Mouse (Mus musculus) cerebellum, adult 11 months (tissue): Measurements from ENCODE around the gene Ralbp1.
A peak's percentile ranks its signal among the peaks of the same experiment; 100 is the strongest.

ENCODE experiments used
- DNase-seq: peaks from one replicate; pipeline ENCODE4 v3.0.0; 2022

Gene Ralbp1

DNA sequence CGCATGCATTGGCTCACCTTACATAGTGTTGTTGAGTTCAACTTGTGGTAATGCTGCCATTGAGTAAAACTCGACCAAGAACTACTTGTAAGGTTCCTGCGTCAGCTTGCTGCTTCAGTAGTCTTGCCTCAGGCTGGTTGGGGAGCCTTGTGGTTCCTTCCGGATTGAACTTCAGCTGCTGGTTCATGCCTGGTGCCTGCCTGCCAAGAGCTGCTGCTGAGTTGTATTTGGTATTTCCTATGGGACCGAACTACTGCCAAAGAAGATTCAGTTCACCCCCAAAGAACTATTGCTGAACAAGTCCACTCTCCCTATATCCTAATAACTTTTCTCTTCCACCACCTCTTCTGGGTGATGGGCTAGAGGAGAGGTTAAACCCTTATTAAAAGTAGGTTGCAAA is 3.9 kb upstream of the Ralbp1 start:
- no peak for DNase-seq

DNA sequence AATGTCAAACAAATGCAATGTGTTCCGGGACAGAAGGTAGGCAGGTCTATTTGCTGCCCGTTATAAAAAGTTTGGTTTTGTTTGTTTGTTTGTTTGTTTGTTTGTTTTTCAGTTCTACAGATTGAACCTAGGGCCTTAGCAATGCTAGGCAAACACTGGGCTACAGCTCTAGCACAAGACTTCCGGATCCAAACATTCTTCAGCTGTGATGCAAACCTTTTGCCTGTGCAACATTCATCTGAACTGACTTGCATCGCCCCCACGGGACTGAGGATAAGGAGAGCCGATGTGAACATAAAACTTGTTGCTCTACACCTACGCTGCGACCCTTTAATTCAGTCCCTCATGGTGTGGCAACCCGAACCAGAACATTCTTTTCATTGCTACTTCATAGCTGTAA is 973 bp upstream of the Ralbp1 start:
- DNase-seq = no peak

DNA sequence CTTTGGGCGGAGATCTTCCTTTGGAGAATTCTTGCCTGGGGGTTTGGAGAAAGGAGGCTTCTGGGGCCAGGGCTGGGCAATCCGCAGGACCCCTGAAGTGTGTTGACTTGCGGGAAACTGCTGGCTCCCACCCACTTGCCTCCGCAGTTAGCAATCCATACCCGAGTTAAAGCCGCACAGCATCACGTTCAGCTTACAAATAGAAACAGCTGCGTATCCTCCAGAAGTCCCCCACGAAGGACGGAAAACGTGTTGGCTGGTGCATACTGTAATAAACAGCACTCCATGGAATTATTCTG is 251 bp downstream of the Ralbp1 start:
- no peak for DNase-seq

DNA sequence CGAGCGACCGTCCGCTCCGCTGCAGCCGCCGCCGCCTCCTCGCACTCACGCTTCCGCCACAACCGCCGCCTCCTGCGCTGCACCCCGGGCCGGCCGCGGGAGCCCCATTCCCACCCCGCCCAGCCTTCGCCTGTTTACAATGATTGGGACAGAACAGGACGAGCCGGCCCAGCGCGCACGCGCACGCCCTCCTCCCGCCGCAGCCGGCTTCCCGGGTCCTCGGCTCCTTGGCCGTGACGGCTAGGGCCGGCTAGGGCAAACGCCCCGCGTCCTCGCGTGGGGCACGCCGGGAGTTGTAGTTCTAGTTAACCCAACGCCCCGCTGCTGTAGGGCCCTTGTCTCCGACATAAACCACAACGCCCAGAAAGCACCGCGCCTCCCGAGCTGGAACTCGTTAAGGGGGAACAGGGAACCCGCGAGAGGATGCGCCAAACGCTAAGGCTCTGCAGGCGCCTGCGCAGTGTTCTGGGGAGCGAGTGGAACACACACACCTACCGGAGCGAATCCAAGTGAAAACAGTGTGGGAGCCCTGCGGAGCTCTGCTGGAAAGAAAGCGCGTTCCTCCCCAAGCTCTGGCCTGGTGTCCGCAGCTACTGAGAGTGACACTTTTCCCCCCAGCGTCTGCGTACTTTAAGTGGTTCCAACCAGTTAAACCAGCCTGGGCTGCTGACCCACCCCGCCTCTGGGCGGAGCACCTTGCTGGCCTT is 754 bp downstream of the Ralbp1 start:
- DNase-seq = peak; percentile 100

DNA sequence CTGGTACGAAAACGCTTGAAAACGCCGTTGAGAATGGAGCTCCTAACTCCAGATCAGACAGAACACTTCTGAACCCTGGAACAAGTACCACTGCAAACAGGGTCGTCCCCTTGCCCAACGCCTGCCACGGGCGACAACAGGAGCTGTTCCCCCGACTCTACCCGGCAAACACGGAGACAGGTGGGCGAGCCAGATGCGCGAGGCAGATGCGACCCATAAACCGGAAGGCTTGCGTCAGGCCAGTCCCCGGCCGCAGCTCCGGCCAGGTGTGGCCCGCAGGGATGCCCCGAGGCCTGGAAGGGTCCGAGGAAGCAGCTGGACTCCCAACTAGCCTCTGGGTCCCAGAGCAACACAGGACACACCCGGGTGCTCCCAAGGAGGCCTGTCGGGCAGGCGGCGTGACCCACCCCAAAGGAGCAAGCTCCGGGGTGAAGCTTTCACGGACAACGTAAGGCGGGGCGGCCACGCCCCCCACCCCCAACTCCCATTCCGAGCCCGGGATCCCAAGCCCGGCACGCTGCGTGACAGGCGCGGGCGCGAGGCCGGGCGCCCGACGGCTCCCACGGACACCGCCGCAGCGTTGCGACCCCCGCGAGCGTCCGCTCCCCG is 1.4 kb downstream of the Ralbp1 start:
- DNase-seq = no peak

DNA sequence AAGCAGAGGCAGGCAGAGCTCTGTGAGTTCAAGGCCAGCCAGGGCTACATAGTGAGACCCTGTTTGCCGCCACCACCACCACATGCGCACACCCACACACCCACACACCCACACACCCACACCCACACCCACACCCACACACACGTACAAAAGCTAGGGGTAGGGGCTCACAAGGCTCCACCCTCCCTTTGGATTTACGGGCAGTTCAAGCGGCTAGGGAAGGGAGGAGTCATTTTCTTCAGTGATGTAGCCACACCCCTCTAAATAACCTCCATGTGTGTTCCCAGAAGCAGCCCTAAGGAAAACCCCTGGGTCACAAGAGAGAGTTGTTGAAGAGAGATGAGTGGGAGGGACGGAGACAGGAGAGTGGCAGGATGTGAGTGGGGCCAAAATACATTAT is 8.6 kb downstream of the Ralbp1 start:
- DNase-seq = no peak

DNA sequence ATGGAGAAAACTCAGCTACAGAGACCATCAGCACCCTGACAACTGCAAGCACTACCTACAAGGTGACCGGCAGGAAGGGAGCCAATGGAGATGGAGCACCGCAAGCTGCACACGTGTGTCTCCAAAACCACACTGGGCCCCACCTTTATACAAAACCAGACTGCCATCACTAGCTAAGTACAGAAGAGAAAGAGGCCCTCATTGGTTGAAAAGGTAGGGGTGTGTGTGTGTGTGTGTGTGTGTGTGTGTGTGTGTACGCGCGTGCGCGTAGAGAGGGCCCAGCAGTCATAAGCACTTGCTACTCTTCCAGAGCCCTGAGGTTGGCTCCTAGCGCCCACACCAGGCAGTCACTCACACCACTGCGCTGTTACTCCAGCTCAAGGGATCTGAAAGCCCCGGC is 11.8 kb downstream of the Ralbp1 start:
- no peak for DNase-seq

DNA sequence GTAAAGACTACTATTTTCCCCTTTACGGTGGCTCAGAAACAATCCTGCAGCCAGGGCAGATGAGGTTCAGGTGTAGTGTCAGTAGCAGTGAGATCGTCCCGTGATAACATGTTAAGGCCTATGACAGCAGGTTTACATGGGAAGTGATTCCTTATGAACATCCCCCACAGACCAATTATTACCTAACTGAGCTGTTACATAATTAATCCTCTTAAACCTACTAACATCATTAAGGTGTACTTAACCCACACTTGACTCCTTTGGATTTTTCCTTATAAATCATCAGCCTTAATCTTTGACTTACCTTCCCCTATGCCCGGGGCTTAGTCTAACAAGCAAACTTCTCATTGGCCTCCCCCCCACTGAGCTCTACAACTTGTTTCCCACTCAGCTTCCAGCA is 12.4 kb downstream of the Ralbp1 start:
- no peak for DNase-seq

DNA sequence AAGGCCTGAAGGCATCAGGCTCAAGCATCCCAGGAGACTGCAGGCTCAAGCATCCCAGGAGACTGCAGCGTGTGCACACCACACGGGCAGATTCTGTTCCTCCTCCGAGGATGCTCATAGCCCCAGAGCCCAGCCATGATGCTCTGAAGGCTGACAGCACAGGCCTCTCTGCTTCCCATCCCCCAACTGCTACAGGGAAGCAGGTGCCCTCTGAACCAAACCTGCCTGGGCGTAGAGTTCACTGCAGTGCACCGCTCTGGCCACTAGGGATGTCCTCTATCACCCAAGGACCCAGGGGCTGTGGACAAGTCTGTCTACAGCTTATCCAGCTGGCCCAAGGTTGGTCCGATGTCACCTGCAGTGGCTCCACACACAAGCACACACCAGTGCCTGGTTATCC is 12.9 kb downstream of the Ralbp1 start:
- DNase-seq = peak; percentile 44

DNA sequence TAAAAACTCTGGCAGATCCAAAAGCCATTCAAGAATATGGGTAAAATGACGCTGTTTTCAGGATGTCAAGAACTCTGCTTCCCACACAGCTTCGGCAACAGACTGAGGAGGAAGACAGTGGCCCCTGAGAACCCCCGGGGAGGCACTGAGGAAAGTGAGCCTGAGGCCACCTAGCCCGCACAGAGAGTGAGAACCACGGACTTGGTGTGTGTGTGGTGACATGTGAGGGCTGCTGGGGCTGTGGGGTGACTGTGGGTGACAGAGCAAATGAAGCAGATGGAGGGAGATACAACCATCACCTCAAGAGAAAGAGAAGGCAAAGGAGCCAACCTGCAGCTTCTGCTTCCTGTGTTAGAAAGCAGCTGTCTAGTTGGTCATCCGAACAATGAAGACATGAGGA is 13.5 kb downstream of the Ralbp1 start:
- no peak for DNase-seq

DNA sequence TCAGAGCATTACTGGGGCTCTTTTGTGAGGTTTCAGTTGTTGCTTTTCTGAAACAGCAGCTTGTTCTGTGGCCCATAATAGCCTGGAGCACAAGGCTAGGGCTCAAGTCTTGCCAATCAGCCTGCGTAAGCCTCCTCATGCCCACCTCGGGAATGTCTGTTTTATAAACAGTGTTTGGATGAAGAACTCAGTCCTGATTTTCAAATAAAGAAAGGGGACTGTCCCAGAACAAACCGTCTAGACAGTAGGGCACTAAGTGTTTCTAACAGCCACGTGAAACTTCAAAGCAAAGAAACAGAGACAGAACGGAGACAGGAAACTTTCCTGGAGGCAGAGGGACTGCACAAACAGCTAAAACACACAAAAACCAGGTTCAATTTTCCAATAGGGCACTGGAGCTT is 14.0 kb downstream of the Ralbp1 start:
- no peak for DNase-seq

DNA sequence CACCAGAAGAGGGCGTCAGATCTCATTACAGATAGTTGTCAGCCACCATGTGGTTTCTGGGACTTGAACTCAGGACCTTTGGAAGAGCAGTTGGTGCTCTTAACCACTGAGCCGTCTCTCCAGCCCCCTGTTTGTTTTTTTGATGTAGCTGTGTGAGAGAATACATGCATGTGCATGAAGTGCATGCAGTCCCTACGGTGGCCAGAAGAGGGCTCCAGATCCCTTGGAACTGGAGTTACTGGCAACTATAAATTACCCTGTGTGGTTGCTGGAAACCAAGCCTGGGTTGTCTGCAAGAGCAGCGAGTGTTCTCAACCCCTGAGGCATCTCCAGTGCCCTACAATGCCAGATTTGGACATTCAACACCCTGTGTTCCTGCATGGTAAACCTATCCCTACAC is 15.5 kb downstream of the Ralbp1 start:
- DNase-seq = peak; percentile 57

DNA sequence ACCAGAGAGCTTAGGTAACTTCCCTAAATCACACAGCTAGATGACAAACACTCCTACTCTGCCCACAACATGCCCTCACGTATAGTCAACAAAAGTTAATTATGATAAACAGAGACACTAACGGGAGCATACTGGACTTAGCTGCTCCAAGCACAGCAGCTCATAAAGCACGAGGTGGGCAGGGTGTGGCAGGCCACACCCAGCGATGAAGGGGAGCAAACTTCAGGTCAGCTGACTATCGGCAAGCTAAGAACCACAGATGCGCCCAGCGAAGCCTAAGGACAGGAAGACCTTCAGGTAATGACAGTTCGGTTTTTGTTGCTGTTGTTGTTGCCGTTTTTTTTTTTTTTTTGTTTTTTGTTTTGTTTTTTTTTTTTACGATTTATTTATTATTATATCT is 15.9 kb downstream of the Ralbp1 start:
- no peak for DNase-seq

DNA sequence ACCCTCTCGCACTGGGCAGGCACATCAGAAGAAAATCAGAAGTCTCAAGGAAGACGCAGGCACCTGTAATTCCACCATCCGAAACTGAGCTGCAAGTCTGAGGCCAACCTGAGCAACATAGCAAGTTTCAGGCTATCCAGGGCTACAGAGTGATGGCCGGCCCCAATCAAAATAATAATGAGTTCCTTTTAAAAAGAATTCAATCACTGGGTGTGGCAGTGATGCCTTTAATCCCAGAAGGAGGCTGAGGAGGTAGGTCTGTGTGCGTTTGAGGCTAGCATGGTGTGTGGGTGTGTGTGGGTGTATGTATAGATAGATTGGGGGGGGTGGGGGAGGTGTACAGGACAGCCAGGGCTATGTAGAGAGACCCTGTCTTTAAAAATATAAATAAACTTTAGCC is 17.6 kb downstream of the Ralbp1 start:
- DNase-seq = no peak

DNA sequence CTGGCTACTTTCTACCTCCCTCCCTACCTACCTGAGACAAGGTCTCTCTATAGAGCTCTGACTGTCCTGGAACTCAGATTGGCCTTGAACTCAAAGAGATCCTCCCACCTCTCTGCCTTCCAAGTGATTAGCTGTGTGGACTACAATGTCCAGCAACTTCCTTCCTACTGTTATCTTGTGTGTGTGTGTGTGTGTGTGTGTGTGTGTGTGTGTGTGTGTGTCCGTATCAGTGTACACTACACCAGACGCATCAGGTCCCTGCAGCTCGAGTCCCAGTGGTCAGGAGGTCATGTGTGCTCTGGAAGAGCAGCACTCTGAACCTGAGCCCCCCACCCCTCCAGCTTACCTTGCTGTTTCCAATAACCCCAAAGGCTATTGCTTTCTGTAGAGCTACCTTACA is 19.4 kb downstream of the Ralbp1 start:
- no peak for DNase-seq

DNA sequence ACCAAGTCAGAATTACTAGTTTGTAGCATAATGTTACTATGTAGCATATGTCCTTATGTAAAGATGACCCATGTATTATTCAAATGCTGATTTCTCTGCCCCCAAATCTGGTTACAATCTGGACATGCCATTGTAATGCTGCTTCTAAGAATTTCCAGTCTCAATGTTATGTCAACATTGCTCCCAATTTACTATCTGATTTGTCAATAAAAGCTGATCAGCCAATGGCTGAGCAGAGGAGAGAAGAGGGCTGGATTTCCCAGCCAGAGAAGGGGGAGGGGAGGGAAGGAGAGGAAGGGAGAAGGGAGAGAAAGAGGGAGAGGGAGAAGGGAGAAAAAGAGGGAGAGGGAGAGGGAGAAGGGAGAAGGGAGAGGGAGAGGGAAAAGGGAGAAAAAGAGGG is 20.3 kb downstream of the Ralbp1 start:
- no peak for DNase-seq

DNA sequence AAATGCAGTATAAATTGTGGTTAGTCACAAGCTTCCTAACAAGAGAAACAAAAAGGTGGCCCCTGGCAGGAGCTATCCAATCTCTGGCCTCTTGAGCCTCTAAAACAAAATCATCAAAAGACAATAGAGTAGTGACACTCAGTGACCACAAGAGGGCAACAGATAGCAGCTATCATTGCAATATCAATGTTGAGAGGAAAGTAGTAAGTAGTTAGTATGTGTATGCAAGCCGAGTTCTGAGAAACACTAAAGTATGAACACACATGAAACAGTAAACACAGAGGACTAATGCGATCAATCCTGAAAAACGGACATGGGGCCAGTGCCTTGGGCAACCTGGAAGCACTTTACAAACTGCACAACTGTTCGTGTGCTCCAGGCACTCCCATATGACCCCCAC is 20.9 kb downstream of the Ralbp1 start:
- no peak for DNase-seq

DNA sequence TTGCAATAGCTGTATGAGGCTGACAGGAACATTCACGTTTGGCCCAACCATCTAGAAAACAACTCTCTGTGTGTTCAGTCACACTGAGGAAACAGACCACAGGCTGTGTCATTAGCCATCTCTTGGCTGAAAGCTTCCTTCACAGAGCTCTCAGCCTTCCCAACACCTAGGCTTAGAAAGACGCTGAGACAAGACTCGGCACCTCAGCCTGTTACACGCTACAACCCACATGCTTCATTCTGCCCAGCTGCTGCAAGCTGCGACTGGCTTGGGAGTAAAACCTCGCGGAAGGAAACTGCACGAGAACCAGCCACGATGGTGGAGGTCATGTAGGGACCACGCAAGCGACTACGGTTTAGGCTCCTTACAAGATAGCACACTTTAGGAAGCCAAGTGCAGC is 21.8 kb downstream of the Ralbp1 start:
- no peak for DNase-seq

DNA sequence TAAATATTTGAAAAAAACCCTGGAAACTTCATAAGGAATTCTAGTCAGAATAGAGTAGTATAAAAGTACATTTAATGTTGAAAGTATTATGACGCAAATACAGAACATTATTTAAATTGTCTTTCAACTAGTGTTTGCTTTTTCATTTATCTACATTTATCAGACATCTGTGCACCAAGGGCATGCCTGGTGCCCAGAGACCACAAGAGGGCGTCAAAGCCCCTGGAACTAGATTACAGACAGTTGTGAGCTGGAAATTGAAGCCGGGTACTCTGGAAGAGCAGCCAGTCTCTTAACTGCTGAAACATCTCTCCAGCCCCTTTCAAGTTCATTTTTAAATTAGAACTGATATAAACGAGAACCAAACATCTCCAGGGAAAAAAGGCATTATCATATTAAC is 23.0 kb downstream of the Ralbp1 start:
- DNase-seq = no peak

DNA sequence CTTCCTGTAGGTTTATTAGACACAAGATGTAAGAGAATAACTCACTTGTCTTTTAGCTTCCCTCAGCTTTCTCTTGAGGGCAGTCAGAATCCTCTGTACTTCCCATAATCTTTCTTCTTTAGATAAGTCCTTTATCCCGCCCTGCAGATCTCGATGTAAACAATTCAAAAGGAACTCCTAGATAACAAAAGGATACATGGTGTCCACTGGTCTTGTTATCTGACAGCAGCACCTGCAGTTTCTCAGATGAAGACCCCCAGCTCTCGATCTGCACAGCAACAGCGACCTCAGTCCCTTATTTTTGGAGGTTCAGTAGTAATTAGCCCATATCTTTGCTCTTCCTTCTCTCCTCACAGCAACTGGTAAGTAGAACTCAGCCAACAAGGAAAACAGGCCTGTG is 28.0 kb downstream of the Ralbp1 start:
- DNase-seq = no peak

DNA sequence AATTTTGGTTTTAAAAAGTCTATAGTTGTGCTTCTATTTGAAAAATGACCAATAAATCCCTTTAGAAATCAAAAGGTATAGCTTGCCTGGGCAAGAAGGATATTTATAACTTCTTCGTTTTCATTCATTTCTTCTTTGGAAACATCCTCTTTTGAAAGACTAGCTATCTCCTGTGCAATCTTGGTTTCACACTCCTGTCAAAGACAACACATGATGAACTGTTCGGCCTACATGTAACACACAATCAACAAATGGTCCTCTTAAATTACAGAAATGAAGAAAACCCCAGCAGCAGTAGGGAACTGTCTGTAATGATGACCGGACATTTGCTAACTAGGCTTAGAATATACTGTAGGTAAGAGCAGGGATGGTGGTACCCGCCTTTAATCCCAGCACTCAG is 31.6 kb downstream of the Ralbp1 start:
- DNase-seq = no peak

DNA sequence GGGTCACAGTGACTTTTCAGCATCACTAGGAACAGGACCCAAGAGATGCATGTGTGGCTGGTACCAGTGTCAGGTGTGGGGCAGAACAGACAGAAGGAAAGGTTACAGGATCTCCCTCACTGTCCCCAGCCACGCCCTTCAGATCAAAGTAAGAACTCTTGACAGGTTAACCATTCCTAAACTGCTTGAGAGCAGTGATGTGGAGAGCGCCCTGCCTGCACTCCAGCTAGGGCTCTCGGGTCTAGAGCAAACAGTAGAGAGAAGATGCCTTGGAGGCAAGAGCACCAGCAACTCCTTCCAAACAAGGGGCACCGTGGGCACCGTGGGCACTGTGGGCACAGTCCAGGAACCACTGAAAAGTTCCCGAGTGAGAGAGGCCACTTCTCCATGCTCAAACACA is 32.3 kb downstream of the Ralbp1 start:
- no peak for DNase-seq

DNA sequence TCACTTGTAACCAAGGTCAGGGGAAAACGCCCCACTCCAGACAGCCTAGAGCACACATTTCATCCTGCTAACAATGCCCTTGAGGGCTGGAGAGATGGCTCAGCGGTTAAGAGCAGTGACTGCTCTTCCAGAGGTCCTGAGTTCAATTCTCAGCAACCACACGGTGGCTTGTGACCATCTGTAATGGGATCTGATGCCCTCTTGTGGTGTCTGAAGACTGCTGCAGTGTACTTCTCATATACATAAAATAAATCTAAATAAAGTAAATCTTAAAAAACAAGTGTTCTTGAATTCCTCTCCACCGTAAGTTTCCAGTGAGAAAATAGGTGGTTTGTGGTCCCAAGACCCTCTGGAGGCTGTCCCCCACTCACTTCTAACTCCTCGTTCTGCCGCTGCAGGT is 33.8 kb downstream of the Ralbp1 start:
- DNase-seq = no peak

DNA sequence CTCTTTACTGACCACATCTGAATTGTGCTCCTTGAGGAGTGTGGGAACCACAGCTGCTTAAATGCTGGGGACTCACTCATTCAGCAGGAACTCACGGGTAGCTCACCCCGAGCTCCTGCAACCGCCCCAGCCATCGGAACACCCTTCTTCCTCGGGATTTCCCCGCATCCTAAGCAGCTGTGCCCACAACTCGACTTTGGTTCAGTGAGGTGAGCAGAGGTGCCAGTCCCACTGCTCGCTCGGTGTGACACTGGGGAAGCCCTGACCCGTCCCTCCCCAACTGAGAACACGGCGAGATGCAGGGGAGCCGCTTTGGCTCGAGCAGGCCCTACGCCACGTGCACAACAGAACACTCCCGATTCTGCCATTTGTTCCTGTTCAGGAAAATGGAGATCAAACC is 35.1 kb downstream of the Ralbp1 start:
- no peak for DNase-seq

DNA sequence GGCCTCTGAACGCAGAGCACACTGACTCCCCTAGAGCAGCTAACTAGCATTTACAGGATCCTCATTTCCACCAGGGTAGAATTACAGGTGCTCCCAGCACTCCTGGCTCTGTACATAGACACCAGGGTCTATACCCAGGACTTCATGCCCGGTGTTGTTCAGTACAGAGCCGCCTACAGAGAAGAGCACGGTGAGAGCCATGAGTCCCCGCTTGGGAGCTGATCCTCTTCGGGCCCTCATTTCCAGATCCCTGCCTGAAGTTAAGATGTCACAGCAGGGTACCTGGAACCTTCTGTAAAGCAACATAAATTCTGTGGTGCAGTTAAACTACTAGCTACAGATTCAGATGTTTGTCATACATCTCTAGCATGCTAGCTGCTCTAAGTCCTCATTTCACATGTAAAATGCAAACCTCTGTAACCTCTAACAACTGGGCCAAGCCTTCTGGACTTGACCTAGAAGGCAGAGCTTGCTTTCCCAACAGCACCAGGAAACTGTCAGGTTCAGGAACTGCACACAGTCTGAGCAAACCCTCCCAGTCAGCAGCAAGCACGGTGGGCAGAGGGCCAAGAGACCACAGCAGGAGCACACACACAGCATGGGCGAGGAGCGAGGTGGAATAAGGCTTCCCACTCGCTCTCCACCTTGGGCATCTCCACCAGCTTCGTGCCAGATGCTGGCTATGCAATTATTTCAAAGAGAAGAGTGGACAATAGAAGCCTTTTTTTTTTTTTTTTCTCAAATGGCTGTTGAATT is 37.7 kb downstream of the Ralbp1 start:
- DNase-seq = peak; percentile 49
